Mouse (Mus musculus): Measurements from ENCODE around the gene Ssu2. TPM values are rescaled to one million over a fixed set of nuclear protein-coding genes. Genes with fewer than 3 reads are reported as not detected.

The Ssu2 gene
- polyA plus RNA-seq, 1 experiment from 2014 or later: 2.5 TPM

Other genes starting within 250 kb of the Ssu2 start
- gene Lmcd1, start 114.3 kb downstream of the Ssu2 start, polyA plus RNA-seq (2014; fragmentation: Nextera tagmentation; extraction: Ambion mirVana): 6.5 and 7.0 TPM in 2 replicates
- 0.13 and 0.38 TPM in 2 replicates for gene Cav3, start 71.5 kb upstream of the Ssu2 start, polyA plus RNA-seq (2014; fragmentation: Nextera tagmentation; extraction: Ambion mirVana)
- gene Oxtr, start 101.9 kb upstream of the Ssu2 start, polyA plus RNA-seq (2014; fragmentation: Nextera tagmentation; extraction: Ambion mirVana): 0.17 and 0.21 TPM in 2 replicates

All from limb, embryonic 11.5 days (tissue).